Mouse (Mus musculus): ENCODE measurements at regions not wholly inside any gene's neighbourhood (a gene's known extent, or its start where the extent isn't known, plus 50 kb on each side); places are given as distances from the start of the nearest gene placed in this dataset.

DNA sequence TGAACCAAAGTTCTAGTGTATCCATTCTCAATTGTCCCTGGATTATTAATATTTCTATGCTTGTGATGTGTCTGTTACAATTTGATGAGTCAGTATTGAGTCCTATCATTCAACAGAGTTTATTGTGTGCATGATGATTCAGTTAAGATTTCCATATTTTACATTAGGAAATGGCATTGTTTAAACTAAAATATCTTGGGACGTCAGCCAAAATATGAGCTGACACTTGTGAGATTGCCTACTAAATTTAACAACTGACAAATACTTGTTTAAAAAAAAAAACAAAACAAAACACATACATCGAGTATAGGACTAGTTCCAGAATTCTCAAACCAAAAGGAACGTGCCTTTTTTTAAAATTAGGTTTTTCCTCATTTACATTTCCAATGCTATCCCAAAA, 779.0 kb downstream of the Ttll7 start:
- no peak for DNase-seq (ENCODE audit: low read depth, low spot score)

DNA sequence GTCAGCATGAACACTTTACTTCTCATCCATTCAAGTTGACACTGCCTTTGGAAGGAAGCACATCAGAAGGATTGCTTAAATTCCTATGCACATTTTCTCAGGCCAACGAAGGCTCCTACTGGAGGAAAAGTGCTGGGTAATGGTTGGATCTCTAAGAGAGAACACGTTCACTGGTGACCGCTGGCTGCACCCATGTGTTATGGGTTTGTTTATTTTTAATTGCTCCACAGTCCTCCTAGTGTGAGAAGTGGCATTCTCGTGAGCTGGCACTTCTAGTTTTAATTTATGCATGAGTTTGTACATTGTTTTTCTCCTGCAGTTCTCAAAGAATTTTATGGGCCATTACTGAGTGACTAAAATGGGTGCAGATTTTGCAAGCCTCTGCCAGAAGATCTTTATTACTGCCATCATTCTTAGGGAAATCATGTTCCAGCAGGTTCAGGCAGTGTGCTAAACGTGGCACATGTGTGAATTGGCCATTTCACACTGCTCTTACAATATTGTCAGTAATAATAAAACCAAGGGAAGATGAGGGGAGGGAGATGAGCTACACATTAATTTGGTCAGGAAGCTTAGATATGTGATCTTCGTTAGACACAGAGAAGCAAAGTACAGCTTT, 731.6 kb downstream of the Ttll7 start:
- DNase-seq (ENCODE audit: low read depth, low spot score): no peak

GRCm38 (mm10) chr3:147571850-147572249, 719.7 kb downstream of the Ttll7 start:
- DNase-seq (ENCODE audit: low read depth, low spot score): no peak

- DNase-seq (ENCODE audit: low read depth, low spot score): no peak
These were observed 693.3 kb downstream of the Ttll7 start for GRCm38 (mm10) chr3:147545329-147546006.

DNA sequence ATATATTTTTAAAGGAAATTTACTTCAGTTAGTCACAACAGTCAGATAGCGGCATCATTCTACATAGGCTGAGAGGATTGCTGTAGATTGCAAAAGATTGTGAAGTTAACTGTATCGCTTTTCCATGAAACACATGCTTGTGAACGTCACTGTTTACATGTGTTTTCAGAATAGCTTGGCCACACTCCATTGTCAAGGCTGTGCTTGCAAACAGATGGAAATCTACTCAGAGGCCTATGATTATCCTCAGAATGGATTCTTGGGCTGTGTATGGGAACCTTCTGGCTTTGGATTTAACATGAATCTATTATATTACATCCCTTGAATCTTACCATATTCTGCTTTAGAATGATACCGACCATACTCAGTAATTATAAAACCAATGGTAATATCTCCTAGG, 690.1 kb downstream of the Ttll7 start:
- no peak for DNase-seq (ENCODE audit: low read depth, low spot score)

- peak; percentile 57 for DNase-seq (ENCODE audit: low read depth, low spot score)
These were observed 685.4 kb downstream of the Ttll7 start for GRCm38 (mm10) chr3:147537584-147537983.

DNA sequence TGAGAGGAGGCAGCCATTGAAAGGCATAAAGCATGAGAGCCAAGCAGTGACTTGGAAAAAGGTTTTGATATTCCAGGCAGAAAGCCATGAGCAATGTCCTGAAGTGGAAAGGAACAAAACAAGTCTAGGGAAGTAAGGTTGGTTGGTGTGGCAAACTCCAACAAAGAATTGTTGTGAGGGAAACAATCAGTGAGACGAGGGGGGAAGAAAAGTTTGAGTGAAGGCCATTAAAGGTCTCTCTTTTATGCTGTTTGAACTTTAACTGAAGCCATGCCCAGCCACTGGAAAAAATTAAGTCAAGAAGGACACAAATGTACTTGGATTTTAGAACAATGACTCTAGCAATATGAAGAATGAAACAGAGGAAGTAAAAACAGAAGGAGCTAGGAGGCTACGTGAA, 680.0 kb downstream of the Ttll7 start:
- DNase-seq (ENCODE audit: low read depth, low spot score): no peak

- DNase-seq (ENCODE audit: low read depth, low spot score): no peak
These were observed 679.5 kb downstream of the Ttll7 start for GRCm38 (mm10) chr3:147531608-147532180.
